Mouse (Mus musculus) A20 (cell line): ENCODE measurements around the gene AL732309.1.
A peak's percentile ranks its signal among the peaks of the same experiment; 100 is the strongest.

Experiments used
- DNase-seq: peaks from one replicate; pipeline ENCODE4 v3.0.0-alpha.2; 2011; ENCODE audit warnings: low read depth, low spot score

The AL732309.1 gene

GRCm38 (mm10) chr2:25217666-25218065 is 29.0 kb downstream of the AL732309.1 start:
- DNase-seq: no peak

GRCm38 (mm10) chr2:25214444-25214843 is 32.2 kb downstream of the AL732309.1 start, which contains the start of gene Stpg3:
Gene Stpg3, minus strand, starts transcription at chr2:25214637.
- DNase-seq: no peak

GRCm38 (mm10) chr2:25213266-25213865 is 33.3 kb downstream of the AL732309.1 start:
- DNase-seq: peak; percentile 81

- peak; percentile 98 for DNase-seq
Observed at GRCm38 (mm10) chr2:25211121-25211670, 35.5 kb downstream of the AL732309.1 start, which contains the start of gene Nelfb. Gene Nelfb, minus strand, starts transcription at chr2:25211489.

GRCm38 (mm10) chr2:25210686-25211085 is 36.0 kb downstream of the AL732309.1 start:
- DNase-seq: no peak

GRCm38 (mm10) chr2:25207593-25207992 is 39.1 kb downstream of the AL732309.1 start:
- DNase-seq: no peak

- no peak for DNase-seq
Observed at GRCm38 (mm10) chr2:25203631-25204214, 42.9 kb downstream of the AL732309.1 start.

GRCm38 (mm10) chr2:25200631-25201030 is 46.0 kb downstream of the AL732309.1 start:
- DNase-seq: no peak

- DNase-seq: no peak
Observed at GRCm38 (mm10) chr2:25197946-25198345, 48.7 kb downstream of the AL732309.1 start.

GRCm38 (mm10) chr2:25197191-25197590 is 49.5 kb downstream of the AL732309.1 start:
- DNase-seq: no peak

- peak; percentile 96 for DNase-seq
Observed at GRCm38 (mm10) chr2:25196172-25196954, 50.3 kb downstream of the AL732309.1 start, which contains the start of gene Tor4a. Gene Tor4a, minus strand, starts transcription at chr2:25196886.

GRCm38 (mm10) chr2:25195211-25196156 is 51.2 kb downstream of the AL732309.1 start:
- peak; percentile 97 for DNase-seq
